Mouse (Mus musculus): ENCODE results near the gene Wdr5b. TPM values are rescaled to one million over a fixed set of nuclear protein-coding genes. Genes with fewer than 3 reads are reported as not detected.

Wdr5b gene
- polyA plus RNA-seq, 1 experiment from 2014 or later: 10.4 TPM

Other genes starting within 250 kb of the Wdr5b start
- gene Parp14, start 169.6 kb upstream of the Wdr5b start, polyA plus RNA-seq (2015; fragmentation: Nextera tagmentation; extraction: Ambion mirVana): 1.5 and 2.2 TPM in 2 replicates
- gene Parp9, start 102.7 kb upstream of the Wdr5b start, polyA plus RNA-seq (2015; fragmentation: Nextera tagmentation; extraction: Ambion mirVana): 6.9 and 7.3 TPM in 2 replicates
- gene Dtx3l, start 102.0 kb upstream of the Wdr5b start, polyA plus RNA-seq (2015; fragmentation: Nextera tagmentation; extraction: Ambion mirVana): 3.8 and 3.9 TPM in 2 replicates
- 32.4 and 35.6 TPM in 2 replicates for gene Kpna1, start 62.4 kb upstream of the Wdr5b start, polyA plus RNA-seq (2015; fragmentation: Nextera tagmentation; extraction: Ambion mirVana)
- 615 and 648 TPM in 2 replicates for gene Fam162a, start 30.4 kb downstream of the Wdr5b start, polyA plus RNA-seq (2015; fragmentation: Nextera tagmentation; extraction: Ambion mirVana)
- 67.6 and 76.7 TPM in 2 replicates for gene Ccdc58, start 30.5 kb downstream of the Wdr5b start, polyA plus RNA-seq (2015; fragmentation: Nextera tagmentation; extraction: Ambion mirVana)
- 11.4 and 17.2 TPM in 2 replicates for gene Csta1, start 90.1 kb downstream of the Wdr5b start, polyA plus RNA-seq (2015; fragmentation: Nextera tagmentation; extraction: Ambion mirVana)
- gene Stfa2l1, start 115.6 kb downstream of the Wdr5b start, polyA plus RNA-seq (2015; fragmentation: Nextera tagmentation; extraction: Ambion mirVana): 1.9 and 2.2 TPM in 2 replicates
- gene Gm5483, start 143.0 kb downstream of the Wdr5b start, polyA plus RNA-seq (2015; fragmentation: Nextera tagmentation; extraction: Ambion mirVana): 4.7 TPM in 2 replicates
- gene Gm5416, start 169.2 kb downstream of the Wdr5b start, polyA plus RNA-seq (2015; fragmentation: Nextera tagmentation; extraction: Ambion mirVana): not detected in 2 replicates
- 2.1 and 2.5 TPM in 2 replicates for gene 2010005H15Rik, start 180.3 kb downstream of the Wdr5b start, polyA plus RNA-seq (2015; fragmentation: Nextera tagmentation; extraction: Ambion mirVana)
- gene Stfa1, start 235.8 kb downstream of the Wdr5b start, polyA plus RNA-seq (2015; fragmentation: Nextera tagmentation; extraction: Ambion mirVana): 68.1 and 75.5 TPM in 2 replicates